Mouse (Mus musculus): Measurements from ENCODE around the gene Sptb.

Sptb gene

GRCm38 (mm10) chr12:76553917-76554316, 156.4 kb downstream of the Sptb start:
- no peak for TF ChIP-seq GATA4 (IDR thresholded peaks at IDR 0.05; ENCODE audit: insufficient replicate concordance, low read length)

- no peak for TF ChIP-seq GATA4 (IDR thresholded peaks at IDR 0.05; ENCODE audit: insufficient replicate concordance, low read length)
Observed at GRCm38 (mm10) chr12:76552958-76553357, 157.4 kb downstream of the Sptb start.

- no peak for TF ChIP-seq GATA4 (IDR thresholded peaks at IDR 0.05; ENCODE audit: insufficient replicate concordance, low read length)
Observed at GRCm38 (mm10) chr12:76552321-76552720, 158.0 kb downstream of the Sptb start.

- TF ChIP-seq GATA4 (IDR thresholded peaks at IDR 0.05; ENCODE audit: insufficient replicate concordance, low read length) = no peak
Observed at GRCm38 (mm10) chr12:76549203-76549602, 161.1 kb downstream of the Sptb start.

- no peak for TF ChIP-seq GATA4 (IDR thresholded peaks at IDR 0.05; ENCODE audit: insufficient replicate concordance, low read length)
Observed at GRCm38 (mm10) chr12:76548082-76548423, 162.3 kb downstream of the Sptb start.

GRCm38 (mm10) chr12:76547409-76548081, 162.8 kb downstream of the Sptb start:
- TF ChIP-seq GATA4 (IDR thresholded peaks at IDR 0.05; ENCODE audit: insufficient replicate concordance, low read length) = no peak

GRCm38 (mm10) chr12:76546383-76547276, 163.7 kb downstream of the Sptb start:
- no peak for TF ChIP-seq GATA4 (IDR thresholded peaks at IDR 0.05; ENCODE audit: insufficient replicate concordance, low read length)

- TF ChIP-seq GATA4 (IDR thresholded peaks at IDR 0.05; ENCODE audit: insufficient replicate concordance, low read length) = no peak
Observed at GRCm38 (mm10) chr12:76545786-76546370, 164.5 kb downstream of the Sptb start.

- TF ChIP-seq GATA4 (IDR thresholded peaks at IDR 0.05; ENCODE audit: insufficient replicate concordance, low read length) = no peak
Observed at GRCm38 (mm10) chr12:76541879-76542278, 168.5 kb downstream of the Sptb start.

- TF ChIP-seq GATA4 (IDR thresholded peaks at IDR 0.05; ENCODE audit: insufficient replicate concordance, low read length) = no peak
Observed at GRCm38 (mm10) chr12:76541475-76541874, 168.9 kb downstream of the Sptb start.

GRCm38 (mm10) chr12:76540701-76541221, 169.6 kb downstream of the Sptb start:
- TF ChIP-seq GATA4 (IDR thresholded peaks at IDR 0.05; ENCODE audit: insufficient replicate concordance, low read length) = no peak

- TF ChIP-seq GATA4 (IDR thresholded peaks at IDR 0.05; ENCODE audit: insufficient replicate concordance, low read length) = no peak
Observed at GRCm38 (mm10) chr12:76540169-76540568, 170.2 kb downstream of the Sptb start.

GRCm38 (mm10) chr12:76537434-76537833, 172.9 kb downstream of the Sptb start:
- no peak for TF ChIP-seq GATA4 (IDR thresholded peaks at IDR 0.05; ENCODE audit: insufficient replicate concordance, low read length)

GRCm38 (mm10) chr12:76536591-76537153, 173.7 kb downstream of the Sptb start:
- no peak for TF ChIP-seq GATA4 (IDR thresholded peaks at IDR 0.05; ENCODE audit: insufficient replicate concordance, low read length)

GRCm38 (mm10) chr12:76535471-76535900, 174.9 kb downstream of the Sptb start:
- peak; percentile 76; the same call in 1 of the 2 replicates for TF ChIP-seq GATA4 (IDR thresholded peaks at IDR 0.05; ENCODE audit: insufficient replicate concordance, low read length)

Measured in liver, adult (tissue).